Mouse (Mus musculus): ENCODE results near the gene Olfr547. TPM values are rescaled to one million over a fixed set of nuclear protein-coding genes. Genes with fewer than 3 reads are reported as not detected.
A peak's percentile ranks its signal among the peaks of the same experiment; 100 is the strongest.
"Not testable (repeated sequence)": the region's sequence is repeated elsewhere in the genome, so short reads cannot be mapped to it uniquely, and the experiment has no call there.

Gene Olfr547
- polyA plus RNA-seq (2014; fragmentation: Nextera tagmentation; extraction: Ambion mirVana) = not detected in 2 replicates

DNA sequence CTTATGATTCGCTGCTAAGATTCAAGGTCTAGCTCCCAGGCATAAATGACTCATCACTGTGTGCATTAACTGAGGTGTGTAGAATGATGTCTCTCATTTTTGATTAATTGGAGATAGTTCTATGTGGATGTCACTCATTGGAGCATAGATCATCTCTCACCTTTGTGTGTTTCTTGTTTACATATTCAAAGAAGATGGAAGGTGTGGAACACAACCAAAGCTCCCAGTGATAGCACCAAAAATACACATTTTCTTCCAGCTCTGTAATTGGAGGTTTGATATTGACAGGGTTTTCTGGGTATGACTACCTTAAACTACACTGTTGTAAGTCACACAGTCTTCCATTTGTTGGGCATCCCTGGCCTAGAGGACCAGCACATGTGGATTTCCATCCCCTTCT, at the start of gene Olfr547:
Olfr547 (plus strand) TSS at position 301 of the 400 bp plus-strand sequence.
- H3K4me2 ChIP-seq = no peak within 1 kb of the TSS
- H3K36me3 ChIP-seq (ENCODE audit: control insufficient read depth, insufficient read depth, low read length) = no peaks in the 10 kb centered on the region
- no peaks in the 10 kb centered on the region for H3K27me3 ChIP-seq (replicated peaks; ENCODE audit: control insufficient read depth, insufficient read depth, low read length)
- DNase-seq (ENCODE audit: low spot score) (no peak), ATAC-seq (replicated peaks; ENCODE audit: low FRiP score) (no peak)
- H3K4me3 ChIP-seq (ENCODE audit: low read depth, low read length) = no peak within 1 kb of the TSS
- no peak within 1 kb of the TSS for H3K27ac ChIP-seq (ENCODE audit: low read depth, low read length)
- no peaks in the 10 kb centered on the region for H3K9me3 ChIP-seq (ENCODE audit: control insufficient read depth, low read length)
- no peak within 1 kb of the TSS for H3K9ac ChIP-seq (ENCODE audit: low read depth, low read length)
- 62% methylated on average over 1 of the region's 1 CpGs for WGBS
- H3K4me1 ChIP-seq (replicated peaks; ENCODE audit: control insufficient read depth, insufficient read depth, low read length) = no peaks in the 10 kb centered on the region

DNA sequence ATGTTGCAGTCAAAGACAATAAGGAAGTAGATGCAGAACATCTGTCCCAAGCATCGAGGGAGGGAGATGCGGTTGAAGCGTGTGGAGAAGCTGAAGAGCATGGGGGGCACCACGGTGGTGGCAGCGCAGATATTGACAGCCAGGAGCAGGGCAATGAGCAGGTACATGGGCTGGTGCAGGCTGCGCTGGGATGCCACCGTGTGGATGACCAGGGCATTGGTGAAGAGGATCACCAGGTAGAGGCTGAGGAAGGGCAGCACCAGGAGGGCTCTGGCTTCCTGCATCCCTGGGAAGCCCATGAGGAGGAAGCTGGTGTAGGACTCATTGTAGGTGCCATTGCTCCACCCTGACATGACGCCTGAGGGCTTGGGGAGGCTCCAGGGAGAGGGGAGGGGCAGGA, 49.8 kb upstream of the Olfr547 start:
- ATAC-seq (replicated peaks; ENCODE audit: low FRiP score) = peak; percentile 32; the same call in 1 of the 2 replicates
- not testable (repeated sequence) for H3K36me3 ChIP-seq (ENCODE audit: control insufficient read depth, insufficient read depth, low read length); H3K9ac ChIP-seq (ENCODE audit: low read depth, low read length); H3K9me3 ChIP-seq (ENCODE audit: control insufficient read depth, low read length); DNase-seq (ENCODE audit: low spot score); H3K4me2 ChIP-seq; H3K27me3 ChIP-seq (replicated peaks; ENCODE audit: control insufficient read depth, insufficient read depth, low read length); H3K27ac ChIP-seq (ENCODE audit: low read depth, low read length); H3K4me3 ChIP-seq (ENCODE audit: low read depth, low read length)
- WGBS = 58% methylated on average over 8 of the region's 8 CpGs
- peaks cover 12% of the 10 kb centered on the region for H3K4me1 ChIP-seq (replicated peaks; ENCODE audit: control insufficient read depth, insufficient read depth, low read length)

DNA sequence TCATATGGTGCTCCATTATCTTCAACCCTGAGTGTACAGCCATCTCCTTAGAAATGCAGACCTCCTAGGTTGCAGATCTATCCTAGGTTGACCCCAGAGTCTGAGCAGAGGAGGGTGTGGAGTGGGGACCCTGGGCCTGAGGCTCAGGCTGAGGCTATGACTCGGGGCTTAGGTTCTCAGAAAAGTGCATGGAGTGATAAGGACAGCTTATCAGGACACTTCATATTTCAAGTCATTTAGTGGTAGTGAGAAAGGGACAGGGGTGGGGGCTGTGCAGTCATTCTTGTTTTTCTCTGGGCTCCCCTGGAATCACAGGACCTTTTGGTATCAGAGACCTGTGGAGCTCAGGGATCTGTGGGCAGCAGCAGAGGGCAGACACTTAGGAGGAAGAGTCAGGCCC, 48.4 kb upstream of the Olfr547 start:
- no peaks in the 10 kb centered on the region for H3K9me3 ChIP-seq (ENCODE audit: control insufficient read depth, low read length)
- WGBS = 24% methylated on average over 1 of the region's 1 CpGs
- H3K4me1 ChIP-seq (replicated peaks; ENCODE audit: control insufficient read depth, insufficient read depth, low read length) = peaks cover 12% of the 10 kb centered on the region
- H3K27me3 ChIP-seq (replicated peaks; ENCODE audit: control insufficient read depth, insufficient read depth, low read length) = no peaks in the 10 kb centered on the region
- H3K4me3 ChIP-seq (ENCODE audit: low read depth, low read length) = no peak overlapping the region
- DNase-seq (ENCODE audit: low spot score) (no peak), ATAC-seq (replicated peaks; ENCODE audit: low FRiP score) (peak; percentile 84)
- H3K4me2 ChIP-seq = no peak overlapping the region; the same call in 1 of the 2 replicates
- H3K36me3 ChIP-seq (ENCODE audit: control insufficient read depth, insufficient read depth, low read length) = no peaks in the 10 kb centered on the region
- H3K27ac ChIP-seq (ENCODE audit: low read depth, low read length) = no peak overlapping the region
- no peak overlapping the region for H3K9ac ChIP-seq (ENCODE audit: low read depth, low read length)

DNA sequence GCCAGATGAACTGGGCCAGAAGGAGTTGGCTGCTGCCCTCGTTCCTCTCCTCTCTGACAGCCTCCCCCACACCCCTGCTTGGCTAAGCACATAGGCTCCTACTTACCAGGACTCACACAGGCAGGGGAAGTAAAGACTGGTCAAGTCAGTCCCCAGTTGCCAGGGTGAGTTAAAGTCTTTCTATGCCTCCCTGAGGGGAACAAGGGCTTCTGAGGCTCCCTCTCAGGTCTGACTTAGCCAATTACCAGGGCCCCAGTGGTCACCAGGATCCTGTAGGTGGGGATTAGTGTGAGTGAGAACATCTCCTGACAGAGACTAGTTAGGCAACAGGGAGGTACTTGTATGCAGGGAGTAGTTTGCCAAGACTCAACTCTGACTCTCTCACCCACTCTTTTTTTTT, 46.4 kb upstream of the Olfr547 start, which contains the start of gene Olfr544:
Olfr544 (minus strand) TSS at position 153 of the 400 bp plus-strand sequence.
- Histone ChIP-seq H3K36me3 (ENCODE audit: control insufficient read depth, insufficient read depth, low read length) (no peaks in the 10 kb centered on the region), H3K9ac (ENCODE audit: low read depth, low read length) (no peak within 1 kb of the TSS), H3K4me2 (no peak within 1 kb of the TSS), H3K27me3 (replicated peaks; ENCODE audit: control insufficient read depth, insufficient read depth, low read length) (no peaks in the 10 kb centered on the region), H3K4me1 (replicated peaks; ENCODE audit: control insufficient read depth, insufficient read depth, low read length) (peaks cover 12% of the 10 kb centered on the region), H3K27ac (ENCODE audit: low read depth, low read length) (no peak within 1 kb of the TSS), H3K9me3 (ENCODE audit: control insufficient read depth, low read length) (no peaks in the 10 kb centered on the region), H3K4me3 (ENCODE audit: low read depth, low read length) (no peak within 1 kb of the TSS)
- no peak for DNase-seq (ENCODE audit: low spot score)
- ATAC-seq (replicated peaks; ENCODE audit: low FRiP score) = no peak
- 42% methylated on average over 1 of the region's 1 CpGs for WGBS

DNA sequence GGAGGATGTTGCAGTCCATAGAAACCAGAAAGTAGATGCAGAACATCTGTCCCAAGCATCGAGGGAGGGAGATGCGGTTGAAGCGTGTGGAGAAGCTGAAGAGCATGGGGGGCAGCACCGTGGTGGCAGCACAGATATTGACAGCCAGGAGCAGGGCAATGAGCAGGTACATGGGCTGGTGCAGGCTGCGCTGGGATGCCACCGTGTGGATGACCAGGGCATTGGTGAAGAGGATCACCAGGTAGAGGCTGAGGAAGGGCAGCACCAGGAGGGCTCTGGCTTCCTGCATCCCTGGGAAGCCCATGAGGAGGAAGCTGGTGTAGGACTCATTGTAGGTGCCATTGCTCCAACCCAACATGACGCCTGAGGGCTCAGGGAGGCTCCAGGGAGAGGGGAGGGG, 40.1 kb upstream of the Olfr547 start:
- DNase-seq (ENCODE audit: low spot score); H3K4me3 ChIP-seq (ENCODE audit: low read depth, low read length); H3K9ac ChIP-seq (ENCODE audit: low read depth, low read length); H3K27ac ChIP-seq (ENCODE audit: low read depth, low read length); H3K4me1 ChIP-seq (replicated peaks; ENCODE audit: control insufficient read depth, insufficient read depth, low read length); H3K4me2 ChIP-seq; H3K9me3 ChIP-seq (ENCODE audit: control insufficient read depth, low read length); H3K36me3 ChIP-seq (ENCODE audit: control insufficient read depth, insufficient read depth, low read length); H3K27me3 ChIP-seq (replicated peaks; ENCODE audit: control insufficient read depth, insufficient read depth, low read length): not testable (repeated sequence)
- WGBS = 40% methylated on average over 7 of the region's 7 CpGs
- ATAC-seq (replicated peaks; ENCODE audit: low FRiP score) = peak; percentile 54; the same call in 1 of the 2 replicates

DNA sequence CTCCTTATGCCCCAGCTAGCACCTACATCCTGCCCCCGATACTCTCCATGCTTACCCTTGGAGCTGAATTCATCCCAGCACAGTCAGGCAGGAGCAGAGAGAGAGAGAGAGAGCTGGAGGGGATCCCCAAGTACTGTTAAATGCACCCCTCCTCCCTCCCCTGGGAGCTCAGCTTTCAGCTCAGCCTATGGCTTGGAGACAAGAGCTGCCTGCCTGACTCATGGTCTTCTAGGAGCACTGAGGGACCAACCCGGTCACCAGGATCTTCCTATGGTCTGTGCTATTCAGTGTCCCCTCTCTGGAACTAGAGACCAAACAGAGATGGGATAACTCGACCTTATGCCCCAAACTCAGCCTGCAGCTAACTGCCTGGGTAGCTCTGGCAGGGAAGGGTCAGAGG, 35.1 kb upstream of the Olfr547 start, which contains the start of gene Olfr545:
Olfr545 (minus strand) TSS at position 101 of the 400 bp plus-strand sequence.
- no peak within 1 kb of the TSS for H3K4me3 ChIP-seq (ENCODE audit: low read depth, low read length)
- no peak within 1 kb of the TSS for H3K4me2 ChIP-seq
- no peaks in the 10 kb centered on the region for H3K36me3 ChIP-seq (ENCODE audit: control insufficient read depth, insufficient read depth, low read length)
- ATAC-seq (replicated peaks; ENCODE audit: low FRiP score) (no peak), DNase-seq (ENCODE audit: low spot score) (no peak)
- H3K27me3 ChIP-seq (replicated peaks; ENCODE audit: control insufficient read depth, insufficient read depth, low read length) = no peaks in the 10 kb centered on the region
- no peak within 1 kb of the TSS for H3K9ac ChIP-seq (ENCODE audit: low read depth, low read length)
- H3K27ac ChIP-seq (ENCODE audit: low read depth, low read length) = no peak within 1 kb of the TSS
- 59% methylated on average over 3 of the region's 3 CpGs for WGBS
- H3K9me3 ChIP-seq (ENCODE audit: control insufficient read depth, low read length) = no peaks in the 10 kb centered on the region
- H3K4me1 ChIP-seq (replicated peaks; ENCODE audit: control insufficient read depth, insufficient read depth, low read length) = no peaks in the 10 kb centered on the region

DNA sequence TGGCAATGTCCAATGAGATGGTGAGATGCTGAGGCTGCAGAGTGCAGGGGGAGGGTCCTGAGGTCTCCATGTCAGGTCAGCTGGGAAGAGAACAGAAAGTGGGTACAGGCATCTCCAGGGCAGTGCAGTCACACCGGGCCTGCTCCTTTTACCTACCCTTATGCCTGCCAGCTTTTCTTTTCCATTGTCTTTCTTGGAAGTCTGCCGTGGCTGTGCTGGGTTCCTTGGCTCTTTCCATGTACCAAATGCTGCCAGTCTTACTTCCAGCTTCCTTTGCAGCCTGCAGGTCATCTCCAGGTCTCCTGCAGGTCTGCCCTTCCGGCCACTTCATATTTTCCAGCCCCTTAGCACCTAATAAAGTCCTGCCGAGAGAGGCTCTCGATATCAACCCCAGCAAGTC, 32.6 kb upstream of the Olfr547 start:
- no peaks in the 10 kb centered on the region for H3K9me3 ChIP-seq (ENCODE audit: control insufficient read depth, low read length)
- 73% methylated on average over 5 of the region's 5 CpGs for WGBS

DNA sequence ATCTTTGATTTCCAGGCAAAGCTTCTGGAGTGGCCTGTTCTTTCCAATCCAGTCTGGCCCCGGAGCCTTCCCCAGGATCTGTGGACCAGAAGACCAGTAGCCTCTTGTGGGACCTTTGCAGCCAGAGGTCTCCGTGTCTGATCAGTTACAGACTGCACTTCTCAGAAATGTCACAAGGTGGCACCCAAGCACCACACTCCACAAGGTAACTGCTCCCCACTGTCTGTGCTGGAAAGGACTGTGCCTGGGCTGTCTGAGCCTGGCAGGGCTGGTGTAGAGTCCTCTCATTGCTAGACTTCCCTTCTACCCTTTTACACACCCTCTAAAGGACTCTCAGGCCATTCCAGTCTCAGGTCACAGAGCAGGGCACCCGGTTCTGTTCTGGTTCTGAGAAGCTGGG, 27.7 kb upstream of the Olfr547 start:
- ATAC-seq (replicated peaks; ENCODE audit: low FRiP score) (peak; percentile 65), DNase-seq (ENCODE audit: low spot score) (peak; percentile 63)
- Histone ChIP-seq H3K4me3 (ENCODE audit: low read depth, low read length) (no peak overlapping the region), H3K36me3 (ENCODE audit: control insufficient read depth, insufficient read depth, low read length) (no peaks in the 10 kb centered on the region), H3K9ac (ENCODE audit: low read depth, low read length) (no peak overlapping the region), H3K4me1 (replicated peaks; ENCODE audit: control insufficient read depth, insufficient read depth, low read length) (no peaks in the 10 kb centered on the region), H3K4me2 (no peak overlapping the region), H3K9me3 (ENCODE audit: control insufficient read depth, low read length) (no peaks in the 10 kb centered on the region), H3K27ac (ENCODE audit: low read depth, low read length) (no peak overlapping the region), H3K27me3 (replicated peaks; ENCODE audit: control insufficient read depth, insufficient read depth, low read length) (peaks cover 4% of the 10 kb centered on the region; the same call in 1 of the 2 replicates)
- WGBS = 33% methylated on average over 3 of the region's 3 CpGs

More for the DNA sequence above, 32.6 kb upstream of the Olfr547 start:
- no peaks in the 10 kb centered on the region for H3K36me3 ChIP-seq (ENCODE audit: control insufficient read depth, insufficient read depth, low read length)
- no peak for DNase-seq (ENCODE audit: low spot score)
- H3K4me3 ChIP-seq (ENCODE audit: low read depth, low read length) = no peak overlapping the region
- H3K4me2 ChIP-seq = no peak overlapping the region
- no peaks in the 10 kb centered on the region for H3K4me1 ChIP-seq (replicated peaks; ENCODE audit: control insufficient read depth, insufficient read depth, low read length)
- H3K27ac ChIP-seq (ENCODE audit: low read depth, low read length) = no peak overlapping the region
- no peaks in the 10 kb centered on the region for H3K27me3 ChIP-seq (replicated peaks; ENCODE audit: control insufficient read depth, insufficient read depth, low read length)
- no peak for ATAC-seq (replicated peaks; ENCODE audit: low FRiP score)
- no peak overlapping the region for H3K9ac ChIP-seq (ENCODE audit: low read depth, low read length)

DNA sequence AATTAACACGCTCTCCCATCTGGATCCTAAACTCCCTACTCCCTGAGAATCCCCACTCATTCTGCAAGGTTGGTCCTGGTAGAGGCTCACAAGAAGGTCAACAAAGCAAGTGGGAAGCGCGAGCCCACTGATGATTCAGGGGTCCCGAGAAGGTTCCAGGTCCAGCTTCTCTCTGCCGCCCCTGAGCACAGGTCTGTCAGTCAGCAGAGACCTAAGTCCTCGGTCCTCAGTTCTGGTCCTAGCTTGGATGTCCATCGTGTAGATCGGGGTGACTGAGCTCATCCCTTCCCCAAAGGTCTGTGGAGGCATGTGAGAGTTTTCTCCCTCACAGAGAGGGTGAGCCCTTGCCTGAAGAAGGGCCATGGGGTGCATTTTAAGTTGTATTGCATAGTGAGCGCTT, 26.5 kb upstream of the Olfr547 start:
- DNase-seq (ENCODE audit: low spot score) (no peak), ATAC-seq (replicated peaks; ENCODE audit: low FRiP score) (no peak)
- Histone ChIP-seq H3K9ac (ENCODE audit: low read depth, low read length) (no peak overlapping the region), H3K27ac (ENCODE audit: low read depth, low read length) (no peak overlapping the region), H3K4me1 (replicated peaks; ENCODE audit: control insufficient read depth, insufficient read depth, low read length) (no peaks in the 10 kb centered on the region; the same call in 1 of the 2 replicates), H3K36me3 (ENCODE audit: control insufficient read depth, insufficient read depth, low read length) (no peaks in the 10 kb centered on the region), H3K4me3 (ENCODE audit: low read depth, low read length) (no peak overlapping the region), H3K9me3 (ENCODE audit: control insufficient read depth, low read length) (no peaks in the 10 kb centered on the region), H3K27me3 (replicated peaks; ENCODE audit: control insufficient read depth, insufficient read depth, low read length) (peaks cover 6% of the 10 kb centered on the region; the same call in 1 of the 2 replicates), H3K4me2 (no peak overlapping the region)
- WGBS = 86% methylated on average over 9 of the region's 9 CpGs
